Mouse (Mus musculus): ENCODE data around the gene Gm13723. TPM values are rescaled to one million over a fixed set of nuclear protein-coding genes. Genes with fewer than 3 reads are reported as not detected.

Gm13723 gene
- total RNA-seq (2021) = not detected
- long read RNA-seq, experiment 1 = 0 reads
- long read RNA-seq, experiment 2 = 0 reads

DNA sequence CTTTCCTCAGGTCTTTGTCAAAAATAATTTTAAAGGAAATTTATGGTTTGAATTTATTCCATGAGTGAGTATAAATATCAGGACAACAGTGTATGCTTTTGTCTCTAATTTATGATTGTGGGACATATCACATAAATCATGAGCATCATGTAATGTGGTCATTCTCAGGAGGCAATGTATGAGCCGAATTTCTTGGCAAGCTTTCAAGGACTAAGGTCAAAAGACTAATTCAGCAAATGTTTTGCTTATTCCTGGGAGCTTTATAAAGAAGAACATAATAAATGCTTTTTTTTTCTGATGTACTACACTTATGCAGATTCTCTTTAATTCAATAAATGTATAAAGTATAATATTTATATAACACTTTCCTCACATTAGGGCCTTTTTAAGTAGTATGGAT is at the start of gene Gm13723:
TSS of gene Gm13723 (minus strand) at position 101 of the 400 bp plus-strand sequence.
- no peak for DNase-seq (ENCODE audit: low spot score)

GRCm38 (mm10) chr2:86905647-86906046 is 31.0 kb upstream of the Gm13723 start:
- no peak for DNase-seq (ENCODE audit: low spot score)

DNA sequence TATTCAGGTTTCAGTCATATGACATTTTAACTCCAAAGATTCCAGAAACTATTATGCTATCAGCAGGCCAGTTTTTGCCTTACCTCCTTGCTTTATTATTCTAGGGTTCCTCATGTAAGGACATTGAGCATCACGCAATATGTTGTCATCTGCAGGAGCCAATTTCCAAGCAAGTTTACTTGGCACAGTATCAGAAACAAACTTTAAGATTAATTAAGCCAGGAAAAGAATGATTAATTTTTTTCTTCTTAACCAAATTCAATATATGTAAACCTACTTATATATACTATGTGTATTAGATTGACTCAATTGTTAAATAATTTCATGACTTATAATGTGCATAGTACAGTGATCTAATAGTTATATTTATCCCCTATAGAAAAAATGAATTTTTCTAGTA is 17.5 kb upstream of the Gm13723 start, which contains the start of gene Olfr1097:
TSS of gene Olfr1097 (minus strand) at position 101 of the 400 bp plus-strand sequence.
- no peak for DNase-seq (ENCODE audit: low spot score)

DNA sequence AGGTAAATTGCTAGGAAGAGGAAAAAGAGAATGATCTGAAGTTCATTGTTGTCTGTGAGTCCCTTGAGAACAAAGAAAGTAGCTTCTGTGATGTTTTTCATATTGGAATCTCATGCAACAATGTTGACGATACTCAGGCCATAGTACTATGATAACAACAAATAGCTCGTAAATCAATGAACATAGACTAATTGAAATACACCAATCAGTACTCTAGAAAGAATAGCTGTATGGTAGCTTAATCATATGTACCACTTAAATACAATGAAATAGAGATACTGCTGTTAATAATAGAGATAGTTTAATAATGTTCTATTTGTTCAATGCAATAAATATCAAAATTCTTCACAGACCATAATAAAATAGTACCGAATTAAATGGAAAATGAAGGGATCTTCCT is 23.0 kb downstream of the Gm13723 start, which contains the start of gene Olfr1095:
TSS of gene Olfr1095 (minus strand) at position 101 of the 400 bp plus-strand sequence.
- DNase-seq (ENCODE audit: low spot score) = no peak

GRCm38 (mm10) chr2:86824363-86824762 is 50.2 kb downstream of the Gm13723 start, which contains the start of gene Olfr1094:
Olfr1094 (plus strand) TSS chr2:86824663.
- DNase-seq (ENCODE audit: low spot score) = no peak

Other genes starting within 250 kb of the Gm13723 start
- gene Olfr1084, start 235.1 kb downstream of the Gm13723 start, total RNA-seq (2021) = not detected
- gene Olfr1085, start 212.8 kb downstream of the Gm13723 start, total RNA-seq (2021) = not detected
- not detected for gene Olfr1086, start 194.7 kb downstream of the Gm13723 start, total RNA-seq (2021)
- not detected for gene Olfr1087, start 176.4 kb downstream of the Gm13723 start, total RNA-seq (2021)
- not detected for gene Olfr1089, start 141.1 kb downstream of the Gm13723 start, total RNA-seq (2021)
- gene Olfr1090, start 115.8 kb downstream of the Gm13723 start, total RNA-seq (2021) = not detected
- gene Olfr1093, start 92.3 kb downstream of the Gm13723 start, total RNA-seq (2021) = not detected
- not detected for gene Olfr141, start 64.8 kb downstream of the Gm13723 start, total RNA-seq (2021)
- not detected for gene Olfr1094, start 50.1 kb downstream of the Gm13723 start, total RNA-seq (2021)
- not detected for gene Olfr1095, start 23.1 kb downstream of the Gm13723 start, total RNA-seq (2021)
- gene Olfr1097, start 17.4 kb upstream of the Gm13723 start, total RNA-seq (2021) = not detected
- gene Olfr1098, start 49.7 kb upstream of the Gm13723 start, total RNA-seq (2021) = not detected
- gene Olfr1099, start 85.9 kb upstream of the Gm13723 start, total RNA-seq (2021) = not detected
- gene Olfr1100, start 105.2 kb upstream of the Gm13723 start, total RNA-seq (2021) = not detected
- not detected for gene Olfr1101, start 116.4 kb upstream of the Gm13723 start, total RNA-seq (2021)
- gene Olfr1102, start 123.6 kb upstream of the Gm13723 start, total RNA-seq (2021) = not detected
- not detected for gene Olfr1104, start 152.3 kb upstream of the Gm13723 start, total RNA-seq (2021)
- gene Olfr1105, start 161.7 kb upstream of the Gm13723 start, total RNA-seq (2021) = not detected
- gene Olfr1106, start 177.5 kb upstream of the Gm13723 start, total RNA-seq (2021) = not detected
- gene Olfr1107, start 201.0 kb upstream of the Gm13723 start, total RNA-seq (2021) = not detected
- not detected for gene Olfr1109, start 221.2 kb upstream of the Gm13723 start, total RNA-seq (2021)
- gene Olfr259, start 239.8 kb upstream of the Gm13723 start, total RNA-seq (2021) = not detected